Mouse (Mus musculus): ENCODE measurements around the gene Zbed4.

DNA sequence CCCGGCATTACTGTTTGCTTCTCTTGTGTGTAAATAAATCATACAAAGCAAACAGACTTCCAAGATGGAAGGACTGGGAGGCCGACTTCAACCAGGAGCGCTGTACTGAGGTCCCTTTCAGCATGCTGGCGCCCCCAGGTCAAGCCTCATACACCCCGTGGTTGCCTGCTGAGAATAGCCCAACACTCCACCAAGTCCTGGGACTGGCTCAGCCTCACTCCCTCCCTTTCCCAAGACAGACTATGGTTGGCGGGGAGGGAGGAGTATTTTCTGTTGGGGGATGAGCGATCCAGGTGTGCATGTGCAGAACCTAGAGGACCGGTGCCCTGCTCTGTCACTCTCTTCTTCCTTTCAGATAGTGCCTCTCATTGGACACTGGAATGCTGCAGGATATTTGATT is 56.7 kb downstream of the Zbed4 start:
- TF ChIP-seq CTCF (IDR thresholded peaks at IDR 0.05; ENCODE audit: low read depth): no peak
- no peak for TF ChIP-seq EP300 (IDR thresholded peaks at IDR 0.05; ENCODE audit: low read depth)
